Mouse (Mus musculus): ENCODE data around the gene Mcl1. TPM values are rescaled to one million over a fixed set of nuclear protein-coding genes. Genes with fewer than 3 reads are reported as not detected.

Mcl1 gene
- polyA plus RNA-seq, 1 experiment from 2014 or later, result 70.2 TPM

- peak overlapping the region; percentile 51 for H3K9ac ChIP-seq (ENCODE audit: low read depth, low read length)
- H3K4me2 ChIP-seq (ENCODE audit: low read length), result peak overlapping the region; percentile 45
- H3K4me3 ChIP-seq (replicated peaks; ENCODE audit: low read depth, low read length), result no peak overlapping the region
- TF ChIP-seq CTCF (IDR thresholded peaks at IDR 0.05; ENCODE audit: low read depth), result peak; percentile 25; the same call in 1 of the 2 replicates
- H3K36me3 ChIP-seq (ENCODE audit: insufficient read depth, low read length), result peaks cover 13% of the 10 kb centered on the region; the same call in 1 of the 2 replicates
- DNase-seq (ENCODE audit: low spot score) (no peak), ATAC-seq (replicated peaks; ENCODE audit: low FRiP score, low read depth) (no peak)
- peaks cover 51% of the 10 kb centered on the region for H3K4me1 ChIP-seq (replicated peaks; ENCODE audit: insufficient read depth, low read length)
- H3K27me3 ChIP-seq (ENCODE audit: insufficient read depth, low read length), result no peaks in the 10 kb centered on the region
- H3K9me3 ChIP-seq (replicated peaks; ENCODE audit: low read length), result no peaks in the 10 kb centered on the region
- peak overlapping the region; percentile 97 for H3K27ac ChIP-seq
- WGBS, result 39% methylated on average over 10 of the region's 10 CpGs
Observed at GRCm38 (mm10) chr3:95672861-95673706, 14.5 kb downstream of the Mcl1 start.

- 16% methylated on average over 11 of the region's 11 CpGs for WGBS
- Histone ChIP-seq H3K27ac (peak overlapping the region; percentile 97), H3K4me3 (replicated peaks; ENCODE audit: low read depth, low read length) (no peak overlapping the region), H3K4me2 (ENCODE audit: low read length) (peak overlapping the region; percentile 45), H3K27me3 (ENCODE audit: insufficient read depth, low read length) (no peaks in the 10 kb centered on the region), H3K9ac (ENCODE audit: low read depth, low read length) (peak overlapping the region; percentile 51; the same call in 1 of the 2 replicates), H3K9me3 (replicated peaks; ENCODE audit: low read length) (no peaks in the 10 kb centered on the region), H3K4me1 (replicated peaks; ENCODE audit: insufficient read depth, low read length) (peaks cover 46% of the 10 kb centered on the region), H3K36me3 (ENCODE audit: insufficient read depth, low read length) (peaks cover 13% of the 10 kb centered on the region; the same call in 1 of the 2 replicates)
- ATAC-seq (replicated peaks; ENCODE audit: low FRiP score, low read depth), result no peak
- DNase-seq (ENCODE audit: low spot score), result no peak
- TF ChIP-seq CTCF (IDR thresholded peaks at IDR 0.05; ENCODE audit: low read depth), result no peak
Observed at GRCm38 (mm10) chr3:95673707-95674211, 15.2 kb downstream of the Mcl1 start.

GRCm38 (mm10) chr3:95674236-95674635, 15.6 kb downstream of the Mcl1 start:
- H3K4me3 ChIP-seq (replicated peaks; ENCODE audit: low read depth, low read length), result no peak overlapping the region
- H3K4me1 ChIP-seq (replicated peaks; ENCODE audit: insufficient read depth, low read length), result peaks cover 45% of the 10 kb centered on the region
- WGBS, result 0% methylated on average over 2 of the region's 2 CpGs
- H3K27ac ChIP-seq, result peak overlapping the region; percentile 97
- ATAC-seq (replicated peaks; ENCODE audit: low FRiP score, low read depth) (peak; percentile 65), DNase-seq (ENCODE audit: low spot score) (peak; percentile 91)
- H3K4me2 ChIP-seq (ENCODE audit: low read length), result peak overlapping the region; percentile 45
- peaks cover 13% of the 10 kb centered on the region; the same call in 1 of the 2 replicates for H3K36me3 ChIP-seq (ENCODE audit: insufficient read depth, low read length)
- H3K27me3 ChIP-seq (ENCODE audit: insufficient read depth, low read length), result no peaks in the 10 kb centered on the region
- no peaks in the 10 kb centered on the region for H3K9me3 ChIP-seq (replicated peaks; ENCODE audit: low read length)
- no peak for TF ChIP-seq CTCF (IDR thresholded peaks at IDR 0.05; ENCODE audit: low read depth)
- peak overlapping the region; percentile 51; the same call in 1 of the 2 replicates for H3K9ac ChIP-seq (ENCODE audit: low read depth, low read length)

GRCm38 (mm10) chr3:95674812-95675211, 16.2 kb downstream of the Mcl1 start:
- no peaks in the 10 kb centered on the region for H3K27me3 ChIP-seq (ENCODE audit: insufficient read depth, low read length)
- DNase-seq (ENCODE audit: low spot score), result peak; percentile 60
- peak overlapping the region; percentile 97 for H3K27ac ChIP-seq
- H3K4me1 ChIP-seq (replicated peaks; ENCODE audit: insufficient read depth, low read length), result peaks cover 45% of the 10 kb centered on the region
- peak overlapping the region; percentile 37; the same call in 1 of the 2 replicates for H3K4me2 ChIP-seq (ENCODE audit: low read length)
- H3K9me3 ChIP-seq (replicated peaks; ENCODE audit: low read length), result no peaks in the 10 kb centered on the region
- H3K4me3 ChIP-seq (replicated peaks; ENCODE audit: low read depth, low read length), result no peak overlapping the region
- peak overlapping the region; percentile 19; the same call in 1 of the 2 replicates for H3K9ac ChIP-seq (ENCODE audit: low read depth, low read length)
- 0 out of 2 replicates have a peak, but pooled peaks cover 9% of the 10 kb centered on the region for H3K36me3 ChIP-seq (ENCODE audit: insufficient read depth, low read length)
- WGBS, result 3% methylated on average over 6 of the region's 6 CpGs
- peak; percentile 16; the same call in 1 of the 2 replicates for ATAC-seq (replicated peaks; ENCODE audit: low FRiP score, low read depth)
- no peak for TF ChIP-seq CTCF (IDR thresholded peaks at IDR 0.05; ENCODE audit: low read depth)

- ATAC-seq (replicated peaks; ENCODE audit: low FRiP score, low read depth) (peak; percentile 54), DNase-seq (ENCODE audit: low spot score) (peak; percentile 95)
- Histone ChIP-seq H3K36me3 (ENCODE audit: insufficient read depth, low read length) (0 out of 2 replicates have a peak, but pooled peaks cover 9% of the 10 kb centered on the region), H3K9ac (ENCODE audit: low read depth, low read length) (peak overlapping the region; percentile 19; the same call in 1 of the 2 replicates), H3K9me3 (replicated peaks; ENCODE audit: low read length) (no peaks in the 10 kb centered on the region), H3K4me2 (ENCODE audit: low read length) (peak overlapping the region; percentile 37; the same call in 1 of the 2 replicates), H3K27me3 (ENCODE audit: insufficient read depth, low read length) (no peaks in the 10 kb centered on the region), H3K27ac (peak overlapping the region; percentile 97), H3K4me3 (replicated peaks; ENCODE audit: low read depth, low read length) (no peak overlapping the region), H3K4me1 (replicated peaks; ENCODE audit: insufficient read depth, low read length) (peaks cover 45% of the 10 kb centered on the region)
- peak; percentile 89 for TF ChIP-seq CTCF (IDR thresholded peaks at IDR 0.05; ENCODE audit: low read depth)
- 13% methylated on average over 8 of the region's 8 CpGs for WGBS
Observed at GRCm38 (mm10) chr3:95675301-95676092, 16.9 kb downstream of the Mcl1 start.

All from kidney, postnatal 0 days (tissue).